Mouse (Mus musculus): Measurements from ENCODE around the gene Sdhaf1.

DNA sequence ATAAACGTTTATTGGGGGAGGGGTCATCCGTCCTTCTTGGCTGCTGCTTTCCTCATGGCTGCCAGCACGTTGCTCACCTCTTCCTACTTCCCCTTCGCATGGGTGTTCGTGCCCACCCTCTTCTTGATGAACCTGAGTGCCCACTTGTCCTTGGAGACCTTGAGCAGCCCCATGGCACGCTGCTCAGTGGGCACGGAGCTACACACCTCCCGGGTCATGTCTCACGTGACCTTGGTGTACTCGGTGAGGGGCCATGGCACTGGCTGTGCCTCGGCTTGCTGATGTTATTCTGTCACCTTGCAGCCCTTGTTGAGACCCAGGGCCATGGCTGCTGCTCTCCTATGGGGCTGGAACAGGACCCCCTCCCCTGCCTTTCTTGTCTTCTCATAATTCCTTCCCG is 13.6 kb downstream of the Sdhaf1 start:
- TF ChIP-seq CTCF (IDR thresholded peaks at IDR 0.05; ENCODE audit: insufficient read depth, low read length), result no peak
- no peak for TF ChIP-seq POLR2A (IDR thresholded peaks at IDR 0.05; ENCODE audit: borderline replicate concordance, extremely low read depth, low read depth, low read length)
